Mouse (Mus musculus) testis, adult 2 months (tissue): Measurements from ENCODE around the gene Nrcam.

Experiments used
- CTCF ChIP-seq: fragments of 200-500 bp; IDR thresholded peaks from 2 replicates; pipeline ENCODE4 v1.5.1; 2012; ENCODE audit warnings: low read depth, mild to moderate bottlenecking, inconsistent platforms, low read length, moderate library complexity; ENCODE audit not compliant: control insufficient read depth, insufficient read depth, insufficient replicate concordance
- POLR2A ChIP-seq: fragments of 200-500 bp; IDR thresholded peaks from 2 replicates; pipeline ENCODE4 v1.6.1; 2012; ENCODE audit warnings: low read depth, mild to moderate bottlenecking, inconsistent platforms, low read length, moderate library complexity; ENCODE audit not compliant: control insufficient read depth

- TF ChIP-seq CTCF (no peak), POLR2A (no peak)
Measured at GRCm38 (mm10) chr12:44304012-44304411, 24.7 kb upstream of the Nrcam start.
